16 mouse cellular contexts compared by ENCODE assay signal in the genomic region with DNA sequence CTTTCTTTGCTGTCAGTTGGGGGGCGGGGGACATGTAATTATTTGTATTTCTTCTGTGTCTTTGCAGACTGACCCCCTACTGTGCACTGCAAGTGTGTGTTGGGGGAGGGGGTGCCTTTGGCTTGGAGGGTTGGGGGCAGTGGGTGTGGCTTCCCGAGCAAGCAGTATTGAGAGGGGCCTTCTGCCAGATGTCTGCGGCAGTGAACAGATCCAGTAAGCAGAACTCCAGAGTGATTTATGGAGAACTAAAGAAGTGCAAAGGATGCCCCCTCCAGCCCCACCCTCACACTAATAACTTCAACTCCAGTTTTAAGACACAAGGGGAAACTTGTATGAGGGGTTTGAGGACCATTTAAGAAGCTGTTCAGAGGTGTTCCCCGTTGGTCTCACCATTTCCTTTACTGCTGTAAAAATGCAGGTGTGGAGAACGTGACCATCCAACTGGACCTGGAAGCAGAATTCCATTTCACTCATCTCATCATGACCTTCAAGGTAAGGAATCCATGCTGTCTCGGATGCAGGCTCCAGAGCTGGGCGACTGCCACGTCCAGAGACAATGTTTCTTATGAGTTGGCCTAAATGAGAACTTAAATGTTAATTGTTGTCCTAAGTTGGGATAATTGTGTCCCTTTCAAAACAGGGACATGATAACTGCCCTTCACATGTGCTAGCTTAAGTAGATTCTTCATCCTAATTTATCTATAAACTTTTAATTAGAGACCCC. TPM values are rescaled to one million over a fixed set of nuclear protein-coding genes. Genes with fewer than 3 reads are reported as not detected.
DNase-seq lines count a peak whose midpoint lies in the region; ATAC-seq lines count a peak whose summit lies in the region.
"Had no signal": no experiment of that assay in that cellular context is flagged by ENCODE, and none has a peak within 500 bp of the region (broad histone marks: within the 10 kb centered on the region; RNA-seq: fewer than 3 reads in every experiment).

No protein-coding gene starts in this region.

- H3K4me3 ChIP-seq in kidney, embryonic 16.5 days (ENCODE audit: low read length), result peak overlapping the region; percentile 29; the same call in 1 of the 2 replicates
- H3K4me3 ChIP-seq in neural tube, embryonic 13.5 days, result no peak overlapping the region
- H3K4me3 ChIP-seq: forebrain, embryonic 10.5 days; megakaryocyte, embryonic 14.5 days had no signal

- ATAC-seq in kidney, embryonic 16.5 days (ENCODE audit: low FRiP score, low TSS enrichment), result peak; percentile 19
- ATAC-seq in neural tube, embryonic 13.5 days (ENCODE audit: low read depth), result no peak
- no peak for ATAC-seq in erythroid progenitor cell, adult 5-6 weeks (replicated peaks; ENCODE audit: low FRiP score, poor library complexity, severe bottlenecking)

- H3K4me2 ChIP-seq in kidney, embryonic 16.5 days (replicated peaks; ENCODE audit: low read depth, low read length), result peak overlapping the region; percentile 50
- H3K4me2 ChIP-seq in neural tube, embryonic 13.5 days, result peak overlapping the region; percentile 21
- H3K4me2 ChIP-seq: hindbrain, embryonic 14.5 days had no signal

- no peak for DNase-seq in kidney, postnatal 36 days
- no peak for DNase-seq in neural tube, embryonic 10.5 days (ENCODE audit: extremely low spot score, low spot score)
- peak; percentile 3 to 12 for DNase-seq in heart, postnatal 10 days
- DNase-seq in gastrocnemius, adult 18-20 months (ENCODE audit: low spot score), result no peak
- DNase-seq: cerebellum, postnatal 36 days; layer of hippocampus, adult 9-11 months had no signal

- no peaks in the 10 kb centered on the region for H3K27me3 ChIP-seq in kidney, embryonic 16.5 days (ENCODE audit: insufficient read depth, low read length)
- H3K27me3 ChIP-seq in neural tube, embryonic 13.5 days, result peaks cover 13% of the 10 kb centered on the region

- 49% methylated on average over 8 of the region's 8 CpGs for WGBS in kidney, embryonic 16.5 days
- WGBS in neural tube, embryonic 13.5 days, result 59% methylated on average over 8 of the region's 8 CpGs

- H3K36me3 ChIP-seq in kidney, embryonic 16.5 days (ENCODE audit: insufficient read depth, low read length), result peaks cover 72% of the 10 kb centered on the region
- no peaks in the 10 kb centered on the region for H3K36me3 ChIP-seq in neural tube, embryonic 13.5 days
- H3K36me3 ChIP-seq: G1E had no signal

- peak overlapping the region; percentile 47; the same call in 1 of the 2 replicates for H3K9ac ChIP-seq in kidney, embryonic 16.5 days (replicated peaks; ENCODE audit: low read length)
- no peak overlapping the region for H3K9ac ChIP-seq in neural tube, embryonic 13.5 days
- H3K9ac ChIP-seq: hindbrain, embryonic 14.5 days had no signal

- no peaks in the 10 kb centered on the region for H3K9me3 ChIP-seq in kidney, embryonic 16.5 days (ENCODE audit: low read length)
- H3K9me3 ChIP-seq in neural tube, embryonic 13.5 days, result no peaks in the 10 kb centered on the region
- H3K9me3 ChIP-seq: forebrain, embryonic 10.5 days; G1E had no signal

- H3K4me1 ChIP-seq in kidney, embryonic 16.5 days (ENCODE audit: insufficient read depth, low read length), result peaks cover 60% of the 10 kb centered on the region
- peaks cover 19% of the 10 kb centered on the region for H3K4me1 ChIP-seq in neural tube, embryonic 13.5 days (replicated peaks)

- H3K27ac ChIP-seq in kidney, embryonic 16.5 days (ENCODE audit: low read length), result peak overlapping the region; percentile 92
- H3K27ac ChIP-seq in neural tube, embryonic 13.5 days (replicated peaks), result 0 out of 2 replicates have a peak overlapping the region, but pooled peaks have one; percentile 49
- H3K27ac ChIP-seq: forebrain, embryonic 10.5 days; hindbrain, embryonic 14.5 days had no signal

- intact Hi-C loops in heart, postnatal 10 days (cut with DNase I), result no loop called here

RNA-seq across cellular contexts. Expression of gene Lamb1, which starts 7.1 kb away (rescaled TPM):
- polyA plus RNA-seq in kidney, embryonic 16.5 days (2015; fragmentation: Nextera tagmentation; extraction: Ambion mirVana), result 174 and 175 TPM in 2 replicates
- 27.9 and 31.0 TPM in 2 replicates for polyA plus RNA-seq in neural tube, embryonic 13.5 days (2015; fragmentation: Nextera tagmentation; extraction: Ambion mirVana)
- total RNA-seq in heart, postnatal 10 days (2021), result 100 to 1,000 TPM; 250 to 255 TPM
- 1.1 TPM in 1 of 2 replicates, not detected in the other for total RNA-seq in erythroid progenitor cell, adult 5-6 weeks (2015; ENCODE audit: low replicate concordance)
- 0.64 and 1.1 TPM in 2 replicates for total RNA-seq in erythroid progenitor cell, adult 5-6 weeks (2017; ENCODE audit: low replicate concordance)
- total RNA-seq in gastrocnemius, adult 18-20 months (2021), result 10 to 100 TPM; 10.8 to 13.2 TPM
- polyA plus RNA-seq: G1E had no signal

RNA-seq across cellular contexts. Expression of gene Gm6993, which starts 31.6 kb away (rescaled TPM):
- polyA plus RNA-seq in kidney, embryonic 16.5 days (2015; fragmentation: Nextera tagmentation; extraction: Ambion mirVana), result not detected in 2 replicates
- not detected in 2 replicates for polyA plus RNA-seq in neural tube, embryonic 13.5 days (2015; fragmentation: Nextera tagmentation; extraction: Ambion mirVana)
- total RNA-seq in heart, postnatal 10 days (2021), result not detected
- not detected in 2 replicates for total RNA-seq in erythroid progenitor cell, adult 5-6 weeks (2015; ENCODE audit: low replicate concordance)
- total RNA-seq in erythroid progenitor cell, adult 5-6 weeks (2017; ENCODE audit: low replicate concordance), result not detected in 2 replicates
- not detected for total RNA-seq in gastrocnemius, adult 18-20 months (2021)
- total RNA-seq: G1E; gastrocnemius, adult 2 months had no signal
- polyA plus RNA-seq: forebrain, embryonic 10.5 days; G1E; hindbrain, embryonic 14.5 days; limb, embryonic 11.5 days; neural tube, embryonic 11.5 days had no signal

Comparison
In these comparisons a context has a peak if more than half of its experiments do, and no peak if none do; other contexts are left out.
1. DNase-seq: peak in heart, postnatal 10 days (2 of 2); none in kidney, postnatal 36 days (0 of 2), neural tube, embryonic 10.5 days (single experiment) and gastrocnemius, adult 18-20 months (single experiment).
2. RNA of gene Lamb1, which starts 7.1 kb away (total RNA-seq): 250 to 255 TPM in heart, postnatal 10 days; 10.8 to 13.2 TPM in gastrocnemius, adult 18-20 months and 0.64 to 1.1 TPM in erythroid progenitor cell, adult 5-6 weeks; every median in the first group is over 10 times any median in the second.